Mouse (Mus musculus) CD4-positive helper T cell, adult 2 months (primary cell): Measurements from ENCODE around the gene Gm10318.

Source experiments
- DNase-seq: peaks from one replicate; pipeline ENCODE4 v3.0.0-alpha.2; 2012; ENCODE audit warnings: low read depth, missing footprints, low spot score

Gene Gm10318

DNA sequence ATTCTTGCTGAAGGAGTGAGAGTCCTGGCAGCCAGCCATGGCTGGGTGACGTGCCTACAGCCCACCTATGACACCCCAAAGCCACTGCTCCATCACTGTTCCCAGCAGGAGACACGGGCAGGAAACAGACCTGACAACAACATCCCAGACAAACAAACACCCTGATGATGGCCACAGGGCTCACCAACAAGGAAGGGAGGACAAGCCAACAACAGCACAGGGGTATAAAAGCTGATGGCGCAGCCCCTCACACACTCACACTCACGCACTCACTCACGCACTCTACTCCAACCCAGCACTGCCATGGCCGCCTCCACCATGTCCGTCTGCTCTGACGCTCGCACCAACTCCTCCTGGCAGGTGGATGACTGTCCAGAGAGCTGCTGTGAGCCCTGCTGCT is at the start of gene Gm10318:
TSS of gene Gm10318 (plus strand) at position 301 of the 400 bp plus-strand sequence.
- DNase-seq = no peak

- DNase-seq = no peak
Observed at GRCm38 (mm10) chr10:77804095-77804494, 48.6 kb upstream of the Gm10318 start.

GRCm38 (mm10) chr10:77811743-77812142 is 40.9 kb upstream of the Gm10318 start, which contains the start of gene Gm9507:
Gene Gm9507 (minus strand): TSS chr10:77811843.
- DNase-seq = no peak

DNA sequence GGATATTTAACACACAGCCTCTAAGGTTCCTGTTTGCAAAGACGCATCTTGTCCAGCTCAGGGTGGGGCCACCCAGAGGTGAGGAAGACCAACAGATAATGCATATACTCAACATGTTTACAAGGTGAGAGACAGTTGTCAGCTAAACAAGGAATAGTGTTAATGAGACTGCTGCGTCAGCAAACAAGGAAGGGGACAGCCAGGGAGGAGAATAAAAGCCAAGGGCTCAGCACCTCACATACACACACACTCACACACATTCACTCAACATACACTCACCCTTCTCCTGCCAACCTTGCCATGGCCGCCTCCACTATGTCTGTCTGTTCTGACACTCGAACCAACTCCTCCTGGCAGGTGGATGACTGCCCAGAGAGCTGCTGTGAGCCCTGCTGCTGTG is 38.3 kb upstream of the Gm10318 start, which contains the start of gene Gm2696:
TSS of gene Gm2696 (plus strand) at position 301 of the 400 bp plus-strand sequence.
- no peak for DNase-seq

DNA sequence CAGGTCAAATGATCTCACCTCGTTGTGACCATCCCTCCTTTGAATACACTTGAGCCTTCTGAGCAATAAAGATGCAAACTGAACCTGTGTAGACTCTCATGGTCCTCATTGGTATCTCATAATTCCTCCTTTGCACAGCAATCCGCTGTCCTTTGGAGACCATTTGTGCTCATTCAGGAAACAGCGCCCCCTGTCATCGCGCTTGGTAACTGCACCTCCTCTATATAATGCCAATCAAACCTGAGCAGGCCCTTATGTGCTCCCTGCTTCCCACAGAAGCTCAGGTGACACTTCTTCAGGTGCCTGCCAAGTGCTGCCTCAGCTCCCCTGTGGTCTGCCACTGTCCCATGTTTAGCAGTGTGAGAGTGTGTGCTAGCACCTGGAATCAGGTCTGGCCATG is 37.1 kb upstream of the Gm10318 start:
- DNase-seq = peak; percentile 24

DNA sequence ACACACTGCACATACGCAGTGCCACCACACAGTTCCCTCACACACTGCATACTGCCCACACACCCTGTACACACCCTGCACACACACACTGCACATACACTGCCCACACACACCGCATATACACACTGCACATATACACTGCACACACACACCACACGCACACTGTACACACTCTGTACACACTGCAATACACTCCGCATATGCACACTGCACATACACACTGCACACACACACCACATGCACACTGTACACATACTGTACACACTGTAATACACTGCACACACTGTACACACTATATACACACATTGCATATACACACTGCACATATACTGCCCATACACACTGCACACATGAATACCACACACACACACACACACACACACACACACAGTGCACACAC is 34.1 kb upstream of the Gm10318 start:
- DNase-seq = no peak

DNA sequence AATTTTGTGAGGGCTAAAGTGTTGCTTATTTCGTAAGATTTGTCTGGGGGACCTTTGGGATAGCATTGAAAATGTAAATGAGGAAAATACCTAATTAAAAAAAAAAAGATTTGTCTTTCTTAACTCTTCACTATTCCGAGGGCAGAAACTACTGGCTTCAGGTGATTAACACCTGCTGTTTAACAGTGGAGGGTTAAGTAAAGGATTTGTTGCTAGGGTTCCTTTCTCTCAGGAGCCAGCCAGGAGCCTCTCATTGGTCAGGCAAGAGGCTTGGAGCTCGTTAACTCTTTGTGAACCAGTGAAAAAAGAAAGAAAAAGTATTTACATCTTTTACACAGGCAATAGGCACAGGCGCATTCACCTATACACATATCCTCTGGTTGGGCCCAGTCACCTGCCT is 33.5 kb upstream of the Gm10318 start:
- no peak for DNase-seq

- no peak for DNase-seq
Observed at GRCm38 (mm10) chr10:77826951-77827350, 25.7 kb upstream of the Gm10318 start, which contains the start of gene Krtap10-4. Gene Krtap10-4 (minus strand): TSS chr10:77827095.

GRCm38 (mm10) chr10:77835647-77836046 is 17.0 kb upstream of the Gm10318 start, which contains the start of gene Krtap10-10:
Gene Krtap10-10 (plus strand): TSS chr10:77835947.
- DNase-seq = no peak

DNA sequence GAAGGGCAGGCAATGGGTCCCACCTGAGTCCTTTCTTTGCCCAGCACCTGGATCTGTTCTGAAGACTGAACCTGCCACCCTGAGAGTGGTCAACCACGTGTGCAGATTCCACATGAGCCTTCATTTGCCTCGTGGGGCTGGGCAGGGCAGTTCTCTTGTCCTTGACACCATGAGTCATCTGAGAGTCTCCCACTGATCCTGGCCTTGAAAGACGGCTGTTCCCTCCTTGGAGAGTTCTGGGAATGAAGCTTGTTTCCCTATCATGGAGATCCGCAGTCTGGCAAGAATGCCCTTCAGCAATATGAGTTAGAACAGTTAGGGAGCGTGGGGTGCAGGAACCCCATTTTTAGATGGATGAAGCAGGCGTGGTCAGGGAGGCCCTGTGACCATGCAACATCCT is 13.7 kb upstream of the Gm10318 start:
- DNase-seq = no peak

DNA sequence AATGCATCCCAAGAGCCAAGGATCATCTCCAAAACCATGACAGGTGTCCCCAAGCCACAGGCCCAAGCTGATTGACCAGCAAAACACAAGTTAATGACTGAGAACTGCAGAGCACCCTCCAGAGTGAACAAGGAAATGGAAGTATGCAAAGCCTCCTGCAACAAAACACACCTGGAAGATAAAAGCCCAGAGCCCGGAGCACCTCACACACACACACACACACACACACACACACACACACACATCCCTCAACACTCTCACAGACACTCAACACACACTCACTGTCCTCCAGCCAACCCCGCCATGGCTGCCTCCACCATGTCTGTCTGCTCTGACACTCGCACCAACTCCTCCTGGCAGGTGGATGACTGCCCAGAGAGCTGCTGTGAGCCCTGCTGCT is 6.2 kb upstream of the Gm10318 start, which contains the start of gene Gm36176:
TSS of gene Gm36176 (plus strand) at position 301 of the 400 bp plus-strand sequence.
- no peak for DNase-seq

DNA sequence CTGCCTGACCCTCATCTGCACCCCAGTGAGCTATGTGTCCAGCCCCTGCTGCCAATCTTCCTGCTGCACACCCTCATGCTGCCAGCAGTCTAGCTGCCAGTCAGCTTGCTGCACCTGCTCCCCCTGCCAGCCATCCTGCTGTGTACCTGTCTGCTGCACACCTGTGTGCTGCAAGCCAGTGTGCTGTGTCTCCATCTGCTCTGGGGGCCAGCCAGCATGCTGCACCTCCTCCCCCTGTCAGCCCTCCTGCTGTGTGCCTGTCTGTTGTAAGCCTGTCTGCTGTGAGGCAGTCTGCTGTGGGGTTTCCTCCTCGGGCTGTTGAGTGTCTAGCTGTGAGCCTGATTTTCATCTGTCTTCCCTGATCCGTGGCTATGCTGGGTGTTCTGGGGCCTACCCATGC is 5.7 kb upstream of the Gm10318 start:
- DNase-seq = no peak

GRCm38 (mm10) chr10:77847538-77847937 is 5.1 kb upstream of the Gm10318 start:
- DNase-seq = no peak

DNA sequence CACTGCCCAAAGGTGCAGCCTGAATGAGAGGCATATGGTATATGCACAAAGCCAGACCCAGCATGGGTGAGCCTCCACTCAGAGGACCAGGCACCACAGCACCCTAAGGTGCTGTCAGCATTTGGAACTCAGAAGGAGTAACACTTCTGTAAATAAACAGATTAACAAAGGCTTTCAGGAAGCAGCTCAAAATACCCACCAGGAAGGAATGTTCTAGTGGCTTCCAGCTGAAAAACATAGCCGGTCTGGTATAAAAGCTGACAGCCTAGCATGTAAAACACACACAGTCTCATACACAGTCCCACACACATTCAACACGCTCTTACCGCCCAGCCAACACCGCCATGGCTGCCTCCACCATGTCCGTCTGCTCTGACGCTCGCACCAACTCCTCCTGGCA is 9.0 kb downstream of the Gm10318 start, which contains the start of gene Gm3285:
TSS of gene Gm3285 (plus strand) at position 301 of the 400 bp plus-strand sequence.
- DNase-seq = no peak

DNA sequence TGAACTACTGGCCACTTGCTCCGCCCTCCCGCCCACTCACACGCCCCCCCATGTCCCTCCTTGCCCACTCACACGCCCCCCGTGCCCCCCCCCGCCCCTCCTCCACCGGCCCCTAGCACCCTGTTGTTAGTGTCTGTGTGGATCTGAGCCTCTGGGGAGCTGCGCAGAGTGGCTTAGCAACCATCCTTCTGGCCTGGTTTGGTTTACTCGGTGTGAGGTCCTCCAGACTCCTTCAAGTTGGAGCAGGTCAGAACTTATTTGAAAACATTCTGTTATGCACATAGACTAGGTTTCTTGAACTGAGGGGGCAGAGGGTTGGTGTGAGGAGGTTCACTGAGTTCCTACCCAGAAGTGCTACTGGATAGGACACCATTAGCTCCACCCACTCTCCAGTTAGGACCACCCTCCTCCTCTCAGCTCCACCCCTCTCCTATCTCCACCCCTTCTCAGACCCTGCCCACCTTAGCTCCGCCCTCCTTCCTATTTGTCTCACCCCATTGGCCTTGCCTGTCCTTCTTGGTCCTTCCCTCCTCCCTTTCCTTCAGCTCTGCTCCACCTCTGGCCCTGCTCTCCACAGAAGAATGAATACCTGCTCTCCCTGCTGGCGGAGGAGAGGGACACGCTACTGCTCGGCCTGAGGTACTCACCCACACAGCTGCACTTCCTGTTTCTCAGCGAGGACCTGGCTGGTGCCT is 11.6 kb downstream of the Gm10318 start:
- DNase-seq = peak; percentile 69

GRCm38 (mm10) chr10:77864762-77865143 is 12.1 kb downstream of the Gm10318 start:
- no peak for DNase-seq

- DNase-seq = no peak
Observed at GRCm38 (mm10) chr10:77867546-77867945, 14.9 kb downstream of the Gm10318 start.

- DNase-seq = no peak
Observed at GRCm38 (mm10) chr10:77869651-77870050, 17.0 kb downstream of the Gm10318 start.

- no peak for DNase-seq
Observed at GRCm38 (mm10) chr10:77878985-77879384, 26.3 kb downstream of the Gm10318 start.

- DNase-seq = no peak
Observed at GRCm38 (mm10) chr10:77880305-77880704, 27.6 kb downstream of the Gm10318 start.

GRCm38 (mm10) chr10:77882553-77882952 is 29.9 kb downstream of the Gm10318 start:
- DNase-seq = no peak

DNA sequence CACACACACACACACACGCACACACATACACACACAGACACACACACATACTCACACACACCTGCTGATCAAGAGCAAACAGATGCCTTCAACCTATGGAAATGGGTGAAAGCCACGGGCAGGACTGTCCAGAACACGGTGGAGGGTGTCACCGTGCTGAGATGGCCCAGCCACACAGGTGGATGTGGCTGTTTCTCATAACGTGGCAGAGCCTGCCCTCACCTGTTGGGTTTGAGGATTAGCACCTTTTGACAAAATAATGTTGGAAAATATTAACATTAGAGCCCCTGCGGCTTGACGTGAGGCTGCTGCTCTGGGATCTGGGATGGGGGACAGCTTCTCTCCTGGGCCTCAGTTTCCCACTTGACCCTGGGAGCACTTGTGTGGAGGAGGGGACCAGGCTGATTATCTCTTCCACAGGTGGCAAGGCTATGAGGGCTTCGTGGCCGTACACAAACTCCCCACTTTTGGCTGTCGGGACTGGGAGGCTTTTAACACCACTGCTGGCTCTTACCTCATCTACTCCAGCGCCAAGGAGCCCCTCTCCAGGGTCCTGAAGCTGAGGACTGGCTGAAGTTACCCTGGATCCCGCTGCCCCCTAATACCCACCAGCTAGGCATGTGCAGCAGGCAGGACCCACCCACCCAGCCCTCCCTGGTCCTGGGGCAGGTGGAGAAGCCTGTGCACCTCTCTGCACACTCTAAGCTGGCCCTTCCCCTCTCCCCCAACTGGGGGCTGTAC is 33.5 kb downstream of the Gm10318 start:
- DNase-seq = no peak
